Mouse (Mus musculus) fibroblast of lung, adult 2 months (primary cell): Measurements from ENCODE around the gene Tcp11x2.

ENCODE experiments used
- DNase-seq: peaks from one replicate; pipeline ENCODE4 v3.0.0-alpha.2; 2011; ENCODE audit warnings: low read depth

Gene Tcp11x2

GRCm38 (mm10) chrX:135693633-135694032 lies at the start of gene Tcp11x2:
Tcp11x2 (minus strand) TSS chrX:135693790.
- DNase-seq = no peak

GRCm38 (mm10) chrX:135743056-135743355 lies 49.4 kb upstream of the Tcp11x2 start:
- DNase-seq = no peak

GRCm38 (mm10) chrX:135742304-135743055 lies 48.9 kb upstream of the Tcp11x2 start, which contains the start of the genes Armcx5 and Gprasp1:
Armcx5 (plus strand) TSS chrX:135742733.
Gprasp1 (plus strand) TSS chrX:135742733.
- DNase-seq = peak; percentile 57

- no peak for DNase-seq
Measured at GRCm38 (mm10) chrX:135738730-135739520, 45.3 kb upstream of the Tcp11x2 start.

- DNase-seq = no peak
Measured at GRCm38 (mm10) chrX:135725161-135725560, 31.6 kb upstream of the Tcp11x2 start, which contains the start of gene Tmsb15a. Tmsb15a (minus strand) TSS chrX:135725261.

- no peak for DNase-seq
Measured at GRCm38 (mm10) chrX:135712845-135713244, 19.3 kb upstream of the Tcp11x2 start.

GRCm38 (mm10) chrX:135704349-135704748 lies 10.8 kb upstream of the Tcp11x2 start:
- no peak for DNase-seq

GRCm38 (mm10) chrX:135703111-135703510 lies 9.5 kb upstream of the Tcp11x2 start:
- no peak for DNase-seq

- no peak for DNase-seq
Measured at GRCm38 (mm10) chrX:135687802-135688201, 5.8 kb downstream of the Tcp11x2 start.

GRCm38 (mm10) chrX:135681858-135682257 lies 11.7 kb downstream of the Tcp11x2 start:
- DNase-seq = no peak

GRCm38 (mm10) chrX:135652173-135652772 lies 41.3 kb downstream of the Tcp11x2 start:
- DNase-seq = peak; percentile 3

GRCm38 (mm10) chrX:135627605-135628004 lies 66.0 kb downstream of the Tcp11x2 start, which contains the start of gene Prame:
Prame (minus strand) TSS chrX:135627705.
- DNase-seq = no peak
